Mouse (Mus musculus): ENCODE data around the gene Actr8. TPM values are rescaled to one million over a fixed set of nuclear protein-coding genes. Genes with fewer than 3 reads are reported as not detected.

The Actr8 gene
- polyA plus RNA-seq (2015; fragmentation: Nextera tagmentation; extraction: Ambion mirVana): 69.8 and 71.9 TPM in 2 replicates

DNA sequence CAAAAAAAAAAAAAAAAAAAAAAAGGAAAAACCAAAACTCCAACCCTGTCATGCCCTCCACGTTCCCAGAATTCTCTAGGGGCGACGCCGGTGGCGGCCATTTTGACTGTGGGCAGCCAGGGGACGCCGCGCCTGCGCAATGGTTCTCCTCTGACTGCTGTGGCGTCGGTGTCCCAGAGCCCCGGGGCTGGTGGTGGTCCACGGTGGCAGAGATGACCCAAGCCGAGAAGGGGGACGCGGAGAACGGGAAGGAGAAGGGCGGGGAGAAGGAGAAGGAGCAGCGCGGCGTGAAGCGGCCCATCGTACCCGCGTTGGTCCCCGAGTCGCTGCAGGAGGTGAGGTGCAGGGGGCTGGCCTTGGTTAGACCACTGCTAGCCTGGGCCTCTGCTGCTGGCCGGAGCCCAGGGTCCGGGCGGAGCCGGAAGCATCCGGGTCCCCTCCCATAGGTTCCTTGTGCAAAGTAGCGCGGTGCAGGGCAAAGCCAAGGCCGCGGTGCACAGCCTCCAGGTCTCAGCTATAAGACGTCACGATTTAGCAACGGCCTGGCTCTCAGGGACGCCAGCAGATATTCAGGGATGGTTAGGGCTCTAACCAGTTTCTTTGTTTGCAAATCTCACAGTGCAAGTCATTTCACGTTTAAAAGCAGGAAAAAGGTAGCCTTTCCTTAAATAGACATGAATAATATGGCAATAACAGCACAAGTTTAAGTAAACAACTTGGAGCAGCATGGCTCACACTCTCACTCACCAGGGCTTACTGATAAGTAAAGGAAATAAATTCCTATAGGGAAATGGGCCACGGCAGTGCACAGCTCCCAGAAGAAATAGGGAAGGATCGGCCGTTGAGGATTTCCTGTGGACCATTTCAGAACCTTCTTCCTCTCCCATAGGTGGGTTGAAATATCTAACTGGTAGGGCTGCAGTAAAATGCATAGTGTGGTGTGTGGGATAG lies at the start of gene Actr8:
Gene Actr8, plus strand, starts transcription at position 84 of the 951 bp plus-strand sequence.
- peak; percentile 98 for ATAC-seq (ENCODE audit: low FRiP score, low read depth)
- peak within 1 kb of the TSS; percentile 86 for H3K27ac ChIP-seq
- peak within 1 kb of the TSS; percentile 89 for H3K9ac ChIP-seq
- peak within 1 kb of the TSS; percentile 89 for H3K4me2 ChIP-seq (replicated peaks)
- 2% methylated on average over 44 of the region's 44 CpGs for WGBS
- H3K4me3 ChIP-seq: peak within 1 kb of the TSS; percentile 72
- H3K27me3 ChIP-seq: no peaks in the 10 kb centered on the region
- H3K9me3 ChIP-seq: 0 out of 2 replicates have a peak, but pooled peaks cover 9% of the 10 kb centered on the region
- peaks cover 11% of the 10 kb centered on the region for H3K4me1 ChIP-seq
- H3K36me3 ChIP-seq: peaks cover 64% of the 10 kb centered on the region

DNA sequence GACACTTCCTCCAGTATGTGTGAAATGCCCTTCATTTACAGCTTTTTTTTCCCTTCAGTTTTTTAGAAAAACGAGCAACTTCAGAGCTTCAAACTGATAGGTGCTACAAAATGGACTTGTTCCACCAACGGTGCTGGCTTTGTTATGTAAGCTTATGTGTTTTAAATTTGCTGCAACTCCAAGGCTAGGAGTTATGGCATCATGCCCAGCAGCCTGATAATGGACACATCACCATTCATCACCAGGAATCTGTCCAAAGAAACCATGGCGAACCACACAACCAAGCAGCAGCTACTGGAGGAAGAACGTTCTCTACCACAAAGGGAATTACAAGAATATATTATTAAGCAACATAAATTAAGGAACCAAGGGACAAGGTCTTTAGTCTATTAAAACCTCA lies 49.2 kb upstream of the Actr8 start:
- Histone ChIP-seq H3K4me2 (replicated peaks) (no peak overlapping the region), H3K4me3 (no peak overlapping the region), H3K4me1 (no peaks in the 10 kb centered on the region), H3K9ac (no peak overlapping the region), H3K27me3 (no peaks in the 10 kb centered on the region), H3K36me3 (no peaks in the 10 kb centered on the region), H3K9me3 (no peaks in the 10 kb centered on the region), H3K27ac (no peak overlapping the region)
- no peak for ATAC-seq (ENCODE audit: low FRiP score, low read depth)
- 80% methylated on average over 4 of the region's 4 CpGs for WGBS

DNA sequence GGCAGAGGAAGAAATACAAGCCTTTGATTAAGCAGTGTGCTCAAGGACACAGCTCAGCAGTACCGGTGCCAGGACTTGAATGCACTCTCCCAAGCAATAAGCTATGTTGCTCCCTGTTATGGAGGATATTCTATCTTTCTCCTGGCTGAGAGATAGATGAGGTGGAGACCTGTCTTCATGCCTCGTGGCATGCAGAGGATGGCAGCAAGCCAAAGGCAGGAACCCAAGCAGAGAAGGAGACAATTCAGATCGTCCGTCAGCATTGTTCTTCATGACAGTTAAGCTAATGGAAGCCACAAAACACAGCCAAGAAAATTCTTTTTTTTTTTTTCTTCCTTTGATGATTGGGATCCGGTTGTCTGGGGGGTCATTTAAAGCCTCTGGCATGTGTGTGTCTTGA lies 42.6 kb upstream of the Actr8 start:
- Histone ChIP-seq H3K9me3 (no peaks in the 10 kb centered on the region), H3K4me2 (replicated peaks) (no peak overlapping the region), H3K27me3 (peaks cover 8% of the 10 kb centered on the region), H3K36me3 (no peaks in the 10 kb centered on the region), H3K9ac (no peak overlapping the region), H3K4me3 (no peak overlapping the region), H3K4me1 (peaks cover 9% of the 10 kb centered on the region), H3K27ac (no peak overlapping the region)
- WGBS: 78% methylated on average over 5 of the region's 5 CpGs
- ATAC-seq (ENCODE audit: low FRiP score, low read depth): no peak

DNA sequence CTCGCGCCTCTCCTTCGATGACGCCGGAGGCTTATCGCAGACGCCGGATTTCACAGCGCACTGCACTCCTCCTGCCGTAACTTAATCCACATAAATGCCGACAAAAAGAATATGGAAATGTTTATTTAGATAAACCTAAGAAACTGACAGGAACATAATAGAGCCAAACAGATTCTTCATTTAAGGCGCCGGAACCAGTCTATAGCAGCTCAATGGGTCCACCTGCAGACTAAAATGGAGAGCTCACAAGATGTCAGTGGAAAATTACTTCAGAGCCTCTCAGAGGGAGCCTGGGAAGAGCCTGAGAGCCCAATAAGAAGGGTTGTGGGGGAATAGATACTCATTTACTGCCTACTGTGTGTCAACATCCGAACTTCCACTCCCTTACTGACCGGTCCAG lies 40.7 kb upstream of the Actr8 start:
- H3K9me3 ChIP-seq: no peaks in the 10 kb centered on the region
- WGBS: 91% methylated on average over 15 of the region's 15 CpGs

DNA sequence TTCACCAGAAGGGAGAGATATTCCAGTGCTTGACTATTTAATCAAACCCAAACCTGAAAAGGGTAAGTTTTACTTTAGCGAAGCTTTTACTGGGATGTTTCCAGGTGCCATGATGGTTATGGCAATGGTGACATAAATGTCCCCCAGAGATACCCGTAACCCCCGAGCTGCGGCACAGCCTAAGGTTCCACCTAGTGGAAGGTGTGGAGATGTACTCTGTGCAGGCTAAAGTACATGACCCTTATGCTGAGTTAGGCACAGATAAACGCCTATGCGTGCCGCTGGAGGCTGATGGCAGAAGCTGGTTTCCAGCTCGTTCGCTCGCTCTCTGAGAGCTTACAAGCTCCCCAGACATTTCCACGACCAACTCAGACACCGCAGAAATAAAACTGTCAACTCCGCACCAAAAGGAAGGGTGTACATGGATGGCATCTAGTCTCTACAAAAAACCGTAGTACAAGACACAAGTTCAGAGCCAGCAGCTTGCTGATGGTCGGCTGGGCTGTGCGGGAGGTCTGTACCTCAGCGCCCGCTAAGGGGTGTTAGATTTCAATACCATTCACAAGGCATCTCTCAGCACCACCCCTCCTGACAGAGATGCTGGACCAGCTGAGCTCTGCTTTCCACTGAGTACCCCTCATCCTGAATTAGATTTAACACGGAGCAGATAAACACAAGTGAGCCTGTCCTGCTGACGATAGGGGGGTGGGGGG lies 38.4 kb upstream of the Actr8 start:
- H3K27ac ChIP-seq: no peak overlapping the region
- peak overlapping the region; percentile 32 for H3K4me2 ChIP-seq (replicated peaks)
- WGBS: 42% methylated on average over 20 of the region's 20 CpGs
- H3K9me3 ChIP-seq: no peaks in the 10 kb centered on the region
- peaks cover 9% of the 10 kb centered on the region for H3K4me1 ChIP-seq
- no peak for ATAC-seq (ENCODE audit: low FRiP score, low read depth)
- H3K27me3 ChIP-seq: peaks cover 13% of the 10 kb centered on the region
- H3K4me3 ChIP-seq: no peak overlapping the region
- no peak overlapping the region for H3K9ac ChIP-seq
- H3K36me3 ChIP-seq: no peaks in the 10 kb centered on the region

More for the DNA sequence above, 40.7 kb upstream of the Actr8 start:
- Histone ChIP-seq H3K4me1 (peaks cover 9% of the 10 kb centered on the region), H3K27ac (no peak overlapping the region), H3K27me3 (peaks cover 13% of the 10 kb centered on the region), H3K36me3 (no peaks in the 10 kb centered on the region), H3K4me3 (no peak overlapping the region), H3K4me2 (replicated peaks) (no peak overlapping the region), H3K9ac (no peak overlapping the region)
- no peak for ATAC-seq (ENCODE audit: low FRiP score, low read depth)

DNA sequence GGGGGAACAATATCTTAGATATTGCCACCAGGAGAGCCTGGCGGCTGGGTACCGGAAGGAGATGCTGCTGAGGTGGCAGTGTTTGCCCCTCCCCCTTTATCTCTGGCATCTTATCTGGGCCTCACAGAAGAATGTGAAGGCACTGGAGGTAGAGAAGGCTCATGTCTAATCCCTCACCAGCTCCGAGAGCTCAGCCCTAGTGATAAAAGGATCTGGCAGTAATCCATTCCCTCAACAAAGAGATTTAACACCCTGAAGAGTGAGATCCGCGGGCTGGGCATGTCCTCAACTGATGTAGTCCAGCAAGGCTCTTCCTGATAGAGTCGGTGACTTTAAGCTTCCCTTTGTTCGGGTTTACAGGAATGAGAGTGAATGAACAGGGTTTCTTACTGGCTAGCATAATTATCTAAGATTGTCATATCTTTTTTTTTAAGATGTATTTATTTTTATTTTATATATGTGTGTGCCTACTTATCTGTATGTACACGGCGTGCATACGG lies 37.8 kb upstream of the Actr8 start:
- peaks cover 9% of the 10 kb centered on the region for H3K4me1 ChIP-seq
- H3K4me3 ChIP-seq: no peak overlapping the region
- H3K4me2 ChIP-seq (replicated peaks): peak overlapping the region; percentile 32
- peaks cover 13% of the 10 kb centered on the region for H3K27me3 ChIP-seq
- no peak overlapping the region for H3K9ac ChIP-seq
- no peak overlapping the region for H3K27ac ChIP-seq
- ATAC-seq (ENCODE audit: low FRiP score, low read depth): no peak
- H3K9me3 ChIP-seq: no peaks in the 10 kb centered on the region
- H3K36me3 ChIP-seq: no peaks in the 10 kb centered on the region
- 23% methylated on average over 10 of the region's 10 CpGs for WGBS

DNA sequence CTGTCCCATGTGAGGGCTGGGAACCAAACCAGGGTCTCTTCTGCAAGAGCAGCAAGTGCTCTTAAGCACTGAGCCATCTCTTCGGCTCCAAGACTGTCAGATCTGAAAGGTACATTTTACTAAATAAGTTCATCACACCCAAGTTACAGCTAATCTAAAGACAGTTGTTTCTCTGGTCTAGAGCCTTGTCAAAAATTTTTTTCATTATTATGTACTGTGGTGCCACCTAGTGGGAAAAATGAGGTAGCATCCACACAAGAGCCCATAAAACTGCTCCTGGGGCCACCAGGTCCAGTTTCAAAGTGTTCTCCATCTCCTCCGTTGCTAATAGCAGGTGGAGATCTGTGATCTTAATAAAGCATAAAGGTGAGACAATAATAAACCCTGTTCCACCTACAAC lies 37.3 kb upstream of the Actr8 start:
- 20% methylated on average over 2 of the region's 2 CpGs for WGBS
- ATAC-seq (ENCODE audit: low FRiP score, low read depth): no peak
- Histone ChIP-seq H3K4me2 (replicated peaks) (no peak overlapping the region), H3K9me3 (no peaks in the 10 kb centered on the region), H3K4me1 (peaks cover 9% of the 10 kb centered on the region), H3K9ac (no peak overlapping the region), H3K27me3 (peaks cover 13% of the 10 kb centered on the region), H3K36me3 (no peaks in the 10 kb centered on the region), H3K27ac (no peak overlapping the region), H3K4me3 (no peak overlapping the region)

DNA sequence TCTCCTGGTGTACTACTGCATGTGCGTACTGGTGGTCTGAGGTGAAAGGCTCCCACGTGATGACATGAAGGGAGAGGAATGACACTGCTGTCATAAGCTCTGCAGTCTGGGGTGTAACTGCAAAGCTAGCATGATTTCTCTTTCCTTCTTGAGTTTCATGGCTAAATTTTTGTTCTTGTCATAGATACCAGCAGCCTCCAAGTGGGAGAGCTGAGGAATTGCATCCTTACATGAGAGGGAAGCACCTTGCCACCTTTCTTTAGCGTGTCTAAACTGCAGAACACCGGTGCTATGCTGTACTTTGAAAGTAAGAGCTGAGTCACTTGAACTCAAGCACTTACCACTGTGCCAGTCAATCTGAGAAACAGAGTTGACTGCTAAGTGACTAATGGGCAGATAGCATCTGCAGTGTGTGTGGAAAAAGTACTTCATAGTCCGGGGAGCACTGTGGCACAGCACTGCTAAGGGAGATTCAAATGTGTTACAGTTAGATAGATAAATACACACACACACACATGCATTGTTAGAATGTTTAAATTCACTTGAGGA lies 31.3 kb upstream of the Actr8 start:
- WGBS: 72% methylated on average over 5 of the region's 5 CpGs
- no peak for ATAC-seq (ENCODE audit: low FRiP score, low read depth)
- no peak overlapping the region for H3K27ac ChIP-seq
- no peaks in the 10 kb centered on the region for H3K4me1 ChIP-seq
- no peak overlapping the region for H3K4me2 ChIP-seq (replicated peaks)
- H3K9me3 ChIP-seq: no peaks in the 10 kb centered on the region
- 0 out of 2 replicates have a peak, but pooled peaks cover 1% of the 10 kb centered on the region for H3K27me3 ChIP-seq
- no peaks in the 10 kb centered on the region for H3K36me3 ChIP-seq
- H3K4me3 ChIP-seq: no peak overlapping the region
- no peak overlapping the region for H3K9ac ChIP-seq

DNA sequence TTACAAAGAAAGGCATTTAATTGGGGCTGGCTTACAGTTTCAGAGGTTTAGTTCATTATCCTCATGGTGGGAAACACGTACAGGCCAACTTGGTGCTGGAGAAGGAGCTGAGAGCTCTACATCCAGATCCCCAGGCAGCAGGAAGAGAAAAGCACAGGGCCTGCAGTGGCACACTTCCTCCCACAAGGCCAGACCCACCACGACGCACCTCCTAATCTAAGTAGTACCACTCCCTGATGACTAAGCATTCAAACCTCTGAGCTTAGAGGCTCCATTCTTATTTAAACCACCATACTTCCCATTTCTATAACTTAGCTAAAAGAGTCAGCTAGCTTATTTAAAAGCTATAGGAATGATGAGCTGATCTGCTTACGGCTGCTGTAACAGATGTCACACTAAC lies 27.3 kb upstream of the Actr8 start:
- H3K36me3 ChIP-seq: no peaks in the 10 kb centered on the region
- no peak overlapping the region for H3K27ac ChIP-seq
- ATAC-seq (ENCODE audit: low FRiP score, low read depth): no peak
- H3K4me1 ChIP-seq: no peaks in the 10 kb centered on the region
- H3K4me3 ChIP-seq: no peak overlapping the region
- no peak overlapping the region for H3K9ac ChIP-seq
- H3K4me2 ChIP-seq (replicated peaks): no peak overlapping the region
- H3K27me3 ChIP-seq: no peaks in the 10 kb centered on the region
- WGBS: 82% methylated on average over 4 of the region's 4 CpGs
- no peaks in the 10 kb centered on the region for H3K9me3 ChIP-seq

DNA sequence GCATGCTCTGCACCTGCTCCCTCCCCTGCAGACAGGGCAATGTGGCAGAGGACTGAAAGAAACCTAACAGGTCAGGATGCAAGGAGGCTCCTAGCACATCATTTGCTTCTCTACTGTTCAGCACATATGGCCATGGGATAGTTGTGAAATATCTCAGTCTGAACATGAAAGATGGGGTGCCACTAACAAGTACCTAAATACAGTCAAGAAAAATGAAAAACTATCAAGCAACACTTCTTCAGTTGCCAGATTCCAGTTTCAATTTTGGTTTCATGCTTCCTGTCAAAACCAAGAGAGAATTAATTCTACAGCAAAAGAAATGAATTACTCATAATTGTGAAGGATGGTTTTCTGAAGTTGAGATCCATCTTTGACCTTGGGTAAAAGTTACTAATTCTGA lies 20.7 kb upstream of the Actr8 start:
- no peak overlapping the region for H3K4me3 ChIP-seq
- H3K27me3 ChIP-seq: no peaks in the 10 kb centered on the region
- H3K27ac ChIP-seq: no peak overlapping the region
- no peak overlapping the region for H3K4me2 ChIP-seq (replicated peaks)
- no peaks in the 10 kb centered on the region for H3K36me3 ChIP-seq
- no peaks in the 10 kb centered on the region for H3K4me1 ChIP-seq
- H3K9ac ChIP-seq: no peak overlapping the region
- ATAC-seq (ENCODE audit: low FRiP score, low read depth): no peak
- no peaks in the 10 kb centered on the region for H3K9me3 ChIP-seq

DNA sequence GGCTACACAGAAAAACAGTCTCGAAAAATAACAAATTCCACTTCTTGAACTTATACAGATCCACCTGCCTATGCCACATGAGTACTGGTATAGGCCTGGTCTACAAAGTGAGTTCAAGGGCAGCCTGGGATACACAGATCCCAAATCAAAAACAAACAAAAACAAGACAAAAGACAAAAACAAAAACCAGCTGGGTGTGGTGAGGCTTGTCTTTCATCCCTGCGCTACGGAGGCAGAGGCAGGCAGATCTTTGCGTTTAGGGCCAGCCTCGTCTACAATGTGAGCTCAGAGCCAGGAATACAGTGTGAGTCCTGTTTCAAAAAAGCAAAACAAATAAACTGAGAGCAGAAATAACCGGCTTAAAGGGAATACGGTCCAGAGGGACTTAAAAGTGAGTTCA lies 10.5 kb upstream of the Actr8 start:
- Histone ChIP-seq H3K9me3 (no peaks in the 10 kb centered on the region), H3K27me3 (no peaks in the 10 kb centered on the region), H3K27ac (peak overlapping the region; percentile 69; the same call in 1 of the 2 replicates), H3K4me2 (replicated peaks) (peak overlapping the region; percentile 65), H3K4me3 (peak overlapping the region; percentile 90), H3K36me3 (peaks cover 23% of the 10 kb centered on the region), H3K9ac (peak overlapping the region; percentile 64), H3K4me1 (peaks cover 16% of the 10 kb centered on the region)
- ATAC-seq (ENCODE audit: low FRiP score, low read depth): no peak
- WGBS: 56% methylated on average over 7 of the region's 7 CpGs

Data from limb, embryonic 13.5 days (tissue).